Mouse (Mus musculus) midbrain, embryonic 14.5 days (tissue): ENCODE measurements around the gene Galnt2. TPM values are rescaled to one million over a fixed set of nuclear protein-coding genes. Genes with fewer than 3 reads are reported as not detected.

ENCODE experiments used
- ATAC-seq: fragments of 200-750 bp; cut with Nextera tagmentation; 2 replicates; pipeline ENCODE4 v1.8.0; 2017; ENCODE audit warnings: moderate number of reproducible peaks, moderate library complexity; ENCODE audit not compliant: low FRiP score, low TSS enrichment
- DNase-seq: peaks from one replicate; pipeline ENCODE4 v3.0.0-alpha.2; 2015
- H3K27ac ChIP-seq: fragments of 300-500 bp; sonication (generic); replicated peaks from 2 replicates; pipeline ENCODE4 v1.5.1; 2014; ENCODE audit warnings: mild to moderate bottlenecking, low read depth, low read length, moderate library complexity
- H3K27me3 ChIP-seq: fragments of 300-500 bp; sonication (generic); 2 replicates; pipeline ENCODE4 v1.6.1; 2014; ENCODE audit warnings: low read length, control low read depth, mixed read lengths; ENCODE audit not compliant: control insufficient read depth, insufficient read depth
- H3K36me3 ChIP-seq: fragments of 300-500 bp; sonication (generic); 2 replicates; pipeline ENCODE4 v1.6.1; 2014; ENCODE audit warnings: low read length, control low read depth; ENCODE audit not compliant: control insufficient read depth, insufficient read depth
- H3K4me1 ChIP-seq: fragments of 300-500 bp; sonication (generic); 2 replicates; pipeline ENCODE4 v1.6.1; 2014; ENCODE audit warnings: mild to moderate bottlenecking, antibody characterized with exemption, low read length, control low read depth; ENCODE audit not compliant: control insufficient read depth, insufficient read depth
- H3K4me2 ChIP-seq: fragments of 300-500 bp; sonication (generic); 2 replicates; pipeline ENCODE4 v1.6.1; 2014; ENCODE audit warnings: mild to moderate bottlenecking, low read length, moderate library complexity
- H3K4me3 ChIP-seq: fragments of 300-500 bp; sonication (generic); replicated peaks from 2 replicates; pipeline ENCODE4 v1.5.1; 2014; ENCODE audit warnings: low read depth, low read length
- H3K9ac ChIP-seq: fragments of 300-500 bp; sonication (generic); replicated peaks from 2 replicates; pipeline ENCODE4 v1.6.1; 2014; ENCODE audit warnings: mild to moderate bottlenecking, low read length, moderate library complexity
- H3K9me3 ChIP-seq: fragments of 300-500 bp; sonication (generic); 2 replicates; pipeline ENCODE4 v1.6.1; 2016; ENCODE audit warnings: low read length, control low read depth, mixed read lengths; ENCODE audit not compliant: control insufficient read depth
- WGBS: fragments of 180-500 bp; shearing (Covaris S2); extraction: QIAGEN DNeasy Blood & Tissue Kit; methylation state at CpG from one replicate; pipeline ENCODE4 v1.1.7; 2014; 5-methylcytosine and 5-hydroxymethylcytosine counted together
- polyA plus RNA-seq: library from polyadenylated mRNA; unstranded; fragments of >200 nt; fragmentation: Nextera tagmentation; extraction: Ambion mirVana; gene quantifications from 2 replicates; pipeline ENCODE4 v1.2.1, GENCODE M21; 2014

The Galnt2 gene
- polyA plus RNA-seq, 1 experiment from 2014 or later, result 70.1 TPM

DNA sequence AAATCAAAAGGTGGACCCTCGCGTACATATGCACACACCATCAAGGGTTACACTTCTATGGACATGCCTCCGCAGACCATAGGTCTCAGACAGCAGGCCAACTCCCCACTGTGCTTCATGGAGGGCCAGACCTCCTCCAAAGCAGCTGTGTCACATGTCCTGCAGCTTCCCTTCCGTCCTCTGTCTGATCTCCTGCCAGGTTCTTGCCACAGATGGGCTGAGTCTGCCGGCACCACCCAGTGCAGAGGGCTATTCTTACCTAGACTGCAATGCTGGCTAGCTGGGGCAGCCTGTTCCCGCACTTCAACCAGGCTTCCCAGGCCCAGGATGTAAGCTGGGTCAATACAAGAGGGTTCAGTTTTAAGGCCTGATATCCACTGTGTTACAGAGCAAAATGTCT is 144.0 kb downstream of the Galnt2 start:
- H3K27me3 ChIP-seq, result no peaks in the 10 kb centered on the region
- no peak overlapping the region for H3K4me2 ChIP-seq
- H3K4me1 ChIP-seq, result no peaks in the 10 kb centered on the region
- H3K27ac ChIP-seq, result 0 out of 2 replicates have a peak overlapping the region, but pooled peaks have one; percentile 8
- 77% methylated on average over 6 of the region's 6 CpGs for WGBS
- no peaks in the 10 kb centered on the region for H3K9me3 ChIP-seq
- ATAC-seq, result no peak
- peaks cover 10% of the 10 kb centered on the region; the same call in 1 of the 2 replicates for H3K36me3 ChIP-seq
- DNase-seq, result no peak
- no peak overlapping the region for H3K9ac ChIP-seq
- H3K4me3 ChIP-seq, result no peak overlapping the region

DNA sequence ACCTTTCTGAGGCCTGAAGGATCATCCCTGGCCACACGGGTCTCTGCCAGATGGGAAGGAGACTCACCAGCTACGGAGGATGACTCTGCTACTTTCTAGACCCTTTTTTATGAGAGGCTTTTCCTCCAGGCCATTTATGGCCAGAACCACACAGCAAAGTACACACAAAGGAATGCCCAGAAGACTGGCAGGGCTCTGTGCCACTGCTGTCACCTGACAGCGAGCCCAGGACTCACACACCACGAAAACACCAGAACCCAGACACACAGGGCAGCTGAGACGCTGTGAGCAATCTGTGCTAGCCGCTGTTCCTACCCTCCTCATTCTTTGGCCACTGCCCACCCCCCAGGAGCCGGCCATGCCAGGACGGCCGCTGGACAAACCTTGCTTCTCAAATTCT is 144.5 kb downstream of the Galnt2 start:
- Histone ChIP-seq H3K27ac (0 out of 2 replicates have a peak overlapping the region, but pooled peaks have one; percentile 8), H3K27me3 (no peaks in the 10 kb centered on the region), H3K9ac (no peak overlapping the region), H3K4me3 (no peak overlapping the region), H3K36me3 (peaks cover 8% of the 10 kb centered on the region; the same call in 1 of the 2 replicates), H3K4me1 (no peaks in the 10 kb centered on the region), H3K4me2 (no peak overlapping the region), H3K9me3 (no peaks in the 10 kb centered on the region)
- no peak for ATAC-seq
- no peak for DNase-seq
- 90% methylated on average over 9 of the region's 9 CpGs for WGBS

DNA sequence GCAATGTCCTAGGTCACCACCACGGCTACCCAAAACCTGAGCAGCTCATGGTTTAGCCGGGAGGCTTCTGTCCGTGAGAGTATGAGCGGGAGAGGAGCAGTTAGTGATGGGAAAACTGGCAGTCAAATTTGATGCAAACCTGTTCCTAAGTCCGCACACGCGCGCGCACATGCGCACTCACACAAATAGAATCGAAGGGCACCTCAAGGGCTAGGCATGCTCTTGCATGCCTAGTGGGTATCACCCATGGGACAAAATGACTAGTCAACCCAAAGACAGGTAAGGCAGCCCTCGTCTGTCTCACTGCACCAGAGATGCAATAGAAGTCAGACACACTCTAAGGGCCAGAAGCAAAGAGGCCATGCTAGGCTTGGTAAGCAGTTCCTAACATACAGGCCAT is 145.2 kb downstream of the Galnt2 start:
- Histone ChIP-seq H3K36me3 (peaks cover 8% of the 10 kb centered on the region; the same call in 1 of the 2 replicates), H3K4me2 (no peak overlapping the region), H3K9ac (no peak overlapping the region), H3K27ac (no peak overlapping the region), H3K27me3 (no peaks in the 10 kb centered on the region), H3K9me3 (no peaks in the 10 kb centered on the region), H3K4me3 (no peak overlapping the region), H3K4me1 (no peaks in the 10 kb centered on the region)
- ATAC-seq (no peak), DNase-seq (no peak)
- 94% methylated on average over 12 of the region's 12 CpGs for WGBS

DNA sequence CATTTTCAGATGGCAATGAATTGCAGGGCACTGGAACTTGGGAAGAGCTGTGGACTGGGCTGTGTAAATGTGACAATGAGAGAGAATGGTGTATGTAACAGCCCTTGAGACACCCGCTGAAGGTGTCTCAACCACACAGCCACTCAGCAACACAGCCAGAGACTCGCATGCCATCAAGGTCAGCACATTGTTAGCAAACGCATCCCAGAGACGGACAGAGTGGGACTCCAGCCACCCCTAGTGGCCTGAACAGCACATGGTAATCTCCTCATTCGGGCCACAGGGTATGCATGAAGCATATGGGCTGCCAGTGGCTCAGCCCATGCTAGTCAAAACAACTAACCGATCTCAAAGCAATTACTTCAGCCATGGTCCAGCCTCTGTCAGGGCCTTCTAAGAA is 148.1 kb downstream of the Galnt2 start:
- DNase-seq (no peak), ATAC-seq (no peak)
- H3K4me3 ChIP-seq, result no peak overlapping the region
- H3K4me2 ChIP-seq, result no peak overlapping the region
- H3K9ac ChIP-seq, result no peak overlapping the region
- peaks cover 6% of the 10 kb centered on the region; the same call in 1 of the 2 replicates for H3K36me3 ChIP-seq
- H3K27me3 ChIP-seq, result no peaks in the 10 kb centered on the region
- no peak overlapping the region for H3K27ac ChIP-seq
- 0 out of 2 replicates have a peak, but pooled peaks cover 4% of the 10 kb centered on the region for H3K4me1 ChIP-seq
- WGBS, result 75% methylated on average over 6 of the region's 6 CpGs
- H3K9me3 ChIP-seq, result no peaks in the 10 kb centered on the region

DNA sequence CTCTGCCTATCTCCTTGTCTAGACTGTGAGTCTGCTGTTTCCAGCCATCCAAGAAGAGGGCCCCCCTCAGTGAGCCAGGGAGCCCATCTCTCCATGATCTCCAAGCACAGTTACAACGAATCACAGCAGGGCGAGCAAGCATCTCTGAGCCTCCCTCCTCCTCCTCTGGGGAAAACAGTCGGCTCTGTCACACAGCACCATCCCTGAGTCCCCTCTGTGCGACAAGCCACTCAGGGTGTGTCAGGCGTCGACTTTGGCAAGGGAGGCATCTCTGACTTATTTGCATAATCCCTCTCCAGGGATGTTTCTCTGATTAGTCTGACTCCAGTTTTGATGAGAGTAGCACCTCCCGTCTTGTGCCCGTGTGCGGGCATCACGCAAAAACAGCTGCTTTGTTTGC is 151.0 kb downstream of the Galnt2 start:
- H3K4me3 ChIP-seq, result no peak overlapping the region
- H3K27me3 ChIP-seq, result no peaks in the 10 kb centered on the region
- H3K9ac ChIP-seq, result peak overlapping the region; percentile 20; the same call in 1 of the 2 replicates
- DNase-seq (peak; percentile 63), ATAC-seq (no peak; the same call in 1 of the 2 replicates)
- WGBS, result 10% methylated on average over 10 of the region's 10 CpGs
- 0 out of 2 replicates have a peak, but pooled peaks cover 2% of the 10 kb centered on the region for H3K36me3 ChIP-seq
- no peak overlapping the region for H3K4me2 ChIP-seq
- 0 out of 2 replicates have a peak, but pooled peaks cover 4% of the 10 kb centered on the region for H3K4me1 ChIP-seq
- 0 out of 2 replicates have a peak overlapping the region, but pooled peaks have one; percentile 20 for H3K27ac ChIP-seq
- H3K9me3 ChIP-seq, result no peaks in the 10 kb centered on the region

DNA sequence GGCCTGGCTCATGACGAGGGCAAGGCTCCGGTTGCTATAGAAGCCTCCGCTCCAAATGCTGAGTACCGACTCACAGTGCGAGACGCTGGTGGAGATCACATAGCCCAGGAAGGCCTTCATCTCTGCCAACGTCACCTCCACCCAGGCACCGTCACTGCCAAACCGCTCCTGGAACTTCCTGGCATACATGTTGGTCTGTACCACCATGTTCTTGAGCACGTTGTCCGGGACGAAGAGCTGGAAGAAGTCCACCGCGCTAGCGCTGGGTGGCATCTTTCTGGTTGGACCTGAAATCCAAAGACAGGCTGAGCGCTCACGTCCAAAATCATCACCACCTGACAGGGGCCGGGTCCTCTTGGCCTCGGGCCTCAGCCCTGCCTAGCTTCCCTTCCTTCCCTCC is 153.1 kb downstream of the Galnt2 start:
- no peak overlapping the region for H3K4me2 ChIP-seq
- H3K27me3 ChIP-seq, result no peaks in the 10 kb centered on the region
- H3K9me3 ChIP-seq, result no peaks in the 10 kb centered on the region
- ATAC-seq (no peak), DNase-seq (no peak)
- H3K9ac ChIP-seq, result no peak overlapping the region
- no peak overlapping the region for H3K4me3 ChIP-seq
- WGBS, result 94% methylated on average over 19 of the region's 19 CpGs
- H3K27ac ChIP-seq, result no peak overlapping the region
- H3K4me1 ChIP-seq, result 0 out of 2 replicates have a peak, but pooled peaks cover 4% of the 10 kb centered on the region
- H3K36me3 ChIP-seq, result no peaks in the 10 kb centered on the region

DNA sequence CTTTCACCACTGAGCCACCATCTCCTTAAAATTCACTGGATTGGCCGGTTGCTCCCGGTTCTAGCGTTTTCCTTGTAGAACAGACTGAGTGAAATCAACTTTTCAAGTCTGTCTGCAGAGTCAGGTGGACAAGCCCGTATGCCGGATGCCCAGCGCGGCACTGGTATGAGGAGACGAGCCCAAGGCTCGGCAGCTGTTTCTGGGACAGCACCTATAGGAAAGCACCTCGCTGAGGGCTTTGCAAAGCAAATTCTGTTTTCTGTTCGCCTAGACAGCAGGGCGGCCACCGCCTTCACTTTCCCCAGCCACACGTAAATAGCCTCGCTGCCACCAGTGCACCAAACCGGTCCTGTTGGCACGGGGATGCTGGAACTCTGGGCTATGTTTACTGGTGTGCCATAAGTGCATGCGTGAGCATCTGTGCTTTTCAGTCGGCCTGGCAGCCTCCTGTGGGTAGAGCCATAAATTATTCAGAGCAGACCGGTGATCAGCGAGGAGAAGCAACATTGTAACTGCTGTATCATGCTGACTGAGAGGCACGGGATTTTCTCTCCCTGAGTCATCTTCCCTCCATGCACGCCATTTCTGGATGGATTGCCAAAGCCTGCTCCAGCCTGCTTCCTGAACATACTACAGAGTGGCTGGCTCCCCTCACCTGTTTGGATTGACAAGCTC is 155.2 kb downstream of the Galnt2 start:
- WGBS, result 72% methylated on average over 23 of the region's 23 CpGs
- Histone ChIP-seq H3K4me1 (0 out of 2 replicates have a peak, but pooled peaks cover 4% of the 10 kb centered on the region), H3K9me3 (no peaks in the 10 kb centered on the region), H3K27me3 (no peaks in the 10 kb centered on the region), H3K4me3 (no peak overlapping the region), H3K36me3 (no peaks in the 10 kb centered on the region), H3K4me2 (no peak overlapping the region), H3K9ac (no peak overlapping the region), H3K27ac (0 out of 2 replicates have a peak overlapping the region, but pooled peaks have one; percentile 13)
- DNase-seq (peak; percentile 66), ATAC-seq (peak; percentile 55; the same call in 1 of the 2 replicates)

DNA sequence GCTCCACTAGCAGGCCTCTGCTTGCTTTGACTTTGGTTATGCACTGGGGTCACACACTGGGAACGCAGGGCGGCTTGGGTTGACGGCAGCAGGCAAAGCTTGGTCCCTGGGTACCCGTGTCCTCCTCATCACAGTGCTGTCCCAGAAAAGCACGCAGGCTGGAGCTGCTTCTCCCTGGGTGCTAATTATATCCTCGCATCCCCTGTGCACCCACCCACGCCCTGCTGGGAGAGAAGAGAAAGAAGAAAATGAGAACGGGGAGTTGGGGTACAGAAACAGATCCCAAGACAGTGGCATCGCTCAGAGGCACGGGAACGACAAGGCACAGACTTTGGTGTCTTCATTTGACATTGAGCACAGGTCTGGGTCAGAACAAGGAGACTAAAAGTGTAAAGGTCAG is 158.3 kb downstream of the Galnt2 start:
- 86% methylated on average over 11 of the region's 11 CpGs for WGBS
- no peaks in the 10 kb centered on the region for H3K27me3 ChIP-seq
- ATAC-seq (no peak), DNase-seq (no peak)
- no peak overlapping the region for H3K4me2 ChIP-seq
- H3K4me1 ChIP-seq, result no peaks in the 10 kb centered on the region
- no peak overlapping the region for H3K27ac ChIP-seq
- no peaks in the 10 kb centered on the region for H3K36me3 ChIP-seq
- no peaks in the 10 kb centered on the region for H3K9me3 ChIP-seq
- no peak overlapping the region for H3K4me3 ChIP-seq
- no peak overlapping the region for H3K9ac ChIP-seq

DNA sequence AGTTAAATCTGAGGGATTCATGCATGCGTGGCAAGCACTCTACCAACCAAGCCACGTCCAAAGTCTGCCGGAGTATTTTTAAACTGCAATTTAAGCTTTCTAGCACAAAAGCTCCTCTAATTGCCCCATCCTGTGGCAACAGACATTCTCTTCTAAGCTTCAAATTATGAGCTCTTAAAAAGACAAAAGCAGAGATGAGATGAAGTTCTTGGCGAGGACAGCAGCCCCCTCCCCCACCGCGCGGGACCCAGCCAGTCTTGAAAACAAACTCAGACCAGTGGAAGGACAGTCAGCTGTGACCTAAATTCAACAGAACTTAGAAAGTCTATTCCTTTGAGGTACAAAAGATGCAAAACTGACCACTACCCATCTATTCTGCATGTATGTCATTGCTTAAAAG is 160.0 kb downstream of the Galnt2 start:
- Histone ChIP-seq H3K9me3 (no peaks in the 10 kb centered on the region), H3K4me3 (no peak overlapping the region), H3K4me2 (no peak overlapping the region), H3K36me3 (no peaks in the 10 kb centered on the region), H3K9ac (no peak overlapping the region), H3K27ac (0 out of 2 replicates have a peak overlapping the region, but pooled peaks have one; percentile 5), H3K27me3 (no peaks in the 10 kb centered on the region), H3K4me1 (no peaks in the 10 kb centered on the region)
- no peak for DNase-seq
- 89% methylated on average over 7 of the region's 7 CpGs for WGBS
- no peak for ATAC-seq
